Mouse (Mus musculus) layer of hippocampus, adult 9-10 months (tissue): Measurements from ENCODE around the gene Spout1.

Source experiments
- DNase-seq: peaks from one replicate; pipeline ENCODE4 v3.0.0; 2022; ENCODE audit warnings: low spot score

Gene Spout1

GRCm38 (mm10) chr2:30130156-30130555 is 48.1 kb downstream of the Spout1 start:
- DNase-seq: no peak

DNA sequence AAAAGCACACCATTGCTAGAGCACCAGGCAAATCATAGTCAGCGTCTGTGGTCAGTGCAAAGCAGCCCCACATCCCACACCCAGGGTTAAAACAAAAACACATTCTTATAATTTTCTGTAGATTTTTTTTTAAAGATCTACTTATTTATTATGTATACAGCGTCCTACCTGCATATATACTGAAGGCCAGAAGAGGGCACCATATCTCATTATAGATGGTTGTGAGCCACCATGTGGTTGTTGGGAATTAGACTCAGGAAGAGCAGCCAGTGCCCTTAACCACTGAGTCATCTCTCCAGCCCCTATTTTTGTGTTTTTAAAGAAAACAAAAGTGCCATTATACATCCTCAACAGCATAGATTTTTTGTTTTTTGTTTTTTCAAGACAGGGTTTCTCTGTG is 49.5 kb downstream of the Spout1 start:
- DNase-seq: peak; percentile 41

GRCm38 (mm10) chr2:30124472-30125274 is 53.6 kb downstream of the Spout1 start, which contains the start of gene Zer1:
Zer1 (minus strand) TSS chr2:30124585.
- DNase-seq: peak; percentile 80

- no peak for DNase-seq
Observed at GRCm38 (mm10) chr2:30123729-30124471, 54.4 kb downstream of the Spout1 start.
